Mouse (Mus musculus): ENCODE data around the gene Zfp646.
"Not testable (repeated sequence)": the region's sequence is repeated elsewhere in the genome, so short reads cannot be mapped to it uniquely, and the experiment has no call there.

Gene Zfp646

GRCm38 (mm10) chr7:127880431-127880830 is 4.4 kb downstream of the Zfp646 start:
- DNase-seq (ENCODE audit: low read depth, low spot score) = no peak

GRCm38 (mm10) chr7:127885951-127886350 is 9.9 kb downstream of the Zfp646 start:
- DNase-seq (ENCODE audit: low read depth, low spot score) = no peak

- no peak for DNase-seq (ENCODE audit: low read depth, low spot score)
These were observed 10.5 kb downstream of the Zfp646 start for GRCm38 (mm10) chr7:127886551-127886950.

GRCm38 (mm10) chr7:127887191-127887590 is 11.2 kb downstream of the Zfp646 start:
- no peak for DNase-seq (ENCODE audit: low read depth, low spot score)

- no peak for DNase-seq (ENCODE audit: low read depth, low spot score)
These were observed 11.8 kb downstream of the Zfp646 start for GRCm38 (mm10) chr7:127887781-127888180.

GRCm38 (mm10) chr7:127888821-127889220 is 12.8 kb downstream of the Zfp646 start:
- DNase-seq (ENCODE audit: low read depth, low spot score) = no peak

- DNase-seq (ENCODE audit: low read depth, low spot score) = no peak
These were observed 14.8 kb downstream of the Zfp646 start, which contains the start of gene Prss53 for GRCm38 (mm10) chr7:127890798-127891197. TSS of gene Prss53 (minus strand) at chr7:127890970.

GRCm38 (mm10) chr7:127894480-127894879 is 18.5 kb downstream of the Zfp646 start:
- no peak for DNase-seq (ENCODE audit: low read depth, low spot score)

- DNase-seq (ENCODE audit: low read depth, low spot score) = peak; percentile 89
These were observed 19.4 kb downstream of the Zfp646 start, which contains the start of the genes Gm21974 and Vkorc1 for GRCm38 (mm10) chr7:127895442-127895841. TSS of gene Gm21974 (minus strand) at chr7:127895454. TSS of gene Vkorc1 (minus strand) at chr7:127895617.

GRCm38 (mm10) chr7:127895891-127896290 is 19.9 kb downstream of the Zfp646 start:
- not testable (repeated sequence) for DNase-seq (ENCODE audit: low read depth, low spot score)

- peak; percentile 49 for DNase-seq (ENCODE audit: low read depth, low spot score)
These were observed 20.4 kb downstream of the Zfp646 start for GRCm38 (mm10) chr7:127896384-127896783.

GRCm38 (mm10) chr7:127897542-127897941 is 21.5 kb downstream of the Zfp646 start:
- DNase-seq (ENCODE audit: low read depth, low spot score) = no peak

GRCm38 (mm10) chr7:127898179-127898956 is 22.3 kb downstream of the Zfp646 start:
- DNase-seq (ENCODE audit: low read depth, low spot score) = no peak

- DNase-seq (ENCODE audit: low read depth, low spot score) = no peak
These were observed 24.0 kb downstream of the Zfp646 start for GRCm38 (mm10) chr7:127899997-127900396.

GRCm38 (mm10) chr7:127901772-127902171 is 25.8 kb downstream of the Zfp646 start:
- DNase-seq (ENCODE audit: low read depth, low spot score) = no peak

- DNase-seq (ENCODE audit: low read depth, low spot score) = peak; percentile 52
These were observed 28.2 kb downstream of the Zfp646 start, which contains the start of gene Bckdk for GRCm38 (mm10) chr7:127903971-127904796. TSS of gene Bckdk (plus strand) at chr7:127904082.

GRCm38 (mm10) chr7:127907939-127908338 is 31.9 kb downstream of the Zfp646 start:
- no peak for DNase-seq (ENCODE audit: low read depth, low spot score)

- DNase-seq (ENCODE audit: low read depth, low spot score) = no peak
These were observed 32.6 kb downstream of the Zfp646 start for GRCm38 (mm10) chr7:127908656-127909055.

- peak; percentile 85 for DNase-seq (ENCODE audit: low read depth, low spot score)
These were observed 36.3 kb downstream of the Zfp646 start, which contains the start of gene Kat8 for GRCm38 (mm10) chr7:127912190-127912871. TSS of gene Kat8 (plus strand) at chr7:127912516.

GRCm38 (mm10) chr7:127912938-127913337 is 36.9 kb downstream of the Zfp646 start:
- DNase-seq (ENCODE audit: low read depth, low spot score) = no peak

GRCm38 (mm10) chr7:127915293-127915692 is 39.3 kb downstream of the Zfp646 start:
- DNase-seq (ENCODE audit: low read depth, low spot score) = no peak

- no peak for DNase-seq (ENCODE audit: low read depth, low spot score)
These were observed 42.2 kb downstream of the Zfp646 start for GRCm38 (mm10) chr7:127918203-127918602.
